Mouse (Mus musculus) ovary, adult 18-20 months (tissue): ENCODE results near the gene Degs1.

Experiments
- DNase-seq: peaks from one replicate; pipeline ENCODE4 v3.0.0; 2022; ENCODE audit warnings: low spot score, mixed read lengths

The Degs1 gene

GRCm38 (mm10) chr1:182280577-182280976, 2.0 kb downstream of the Degs1 start:
- DNase-seq, result no peak

- DNase-seq, result no peak
Observed at GRCm38 (mm10) chr1:182280046-182280445, 2.6 kb downstream of the Degs1 start.

- DNase-seq, result no peak
Observed at GRCm38 (mm10) chr1:182279436-182279835, 3.2 kb downstream of the Degs1 start.

- DNase-seq, result no peak
Observed at GRCm38 (mm10) chr1:182275109-182275508, 7.5 kb downstream of the Degs1 start.

- DNase-seq, result no peak
Observed at GRCm38 (mm10) chr1:182271632-182272031, 11.0 kb downstream of the Degs1 start.

GRCm38 (mm10) chr1:182271130-182271529, 11.5 kb downstream of the Degs1 start:
- no peak for DNase-seq

GRCm38 (mm10) chr1:182268317-182268716, 14.3 kb downstream of the Degs1 start:
- no peak for DNase-seq

GRCm38 (mm10) chr1:182266028-182266525, 16.5 kb downstream of the Degs1 start:
- DNase-seq, result no peak

- peak; percentile 10 for DNase-seq
Observed at GRCm38 (mm10) chr1:182256041-182256680, 26.4 kb downstream of the Degs1 start.

GRCm38 (mm10) chr1:182255031-182255430, 27.6 kb downstream of the Degs1 start:
- DNase-seq, result no peak

- no peak for DNase-seq
Observed at GRCm38 (mm10) chr1:182254618-182255017, 28.0 kb downstream of the Degs1 start.

- DNase-seq, result no peak
Observed at GRCm38 (mm10) chr1:182253756-182254534, 28.7 kb downstream of the Degs1 start.

GRCm38 (mm10) chr1:182252534-182253171, 30.0 kb downstream of the Degs1 start:
- no peak for DNase-seq

GRCm38 (mm10) chr1:182250734-182251133, 31.9 kb downstream of the Degs1 start:
- no peak for DNase-seq

GRCm38 (mm10) chr1:182249298-182249697, 33.3 kb downstream of the Degs1 start:
- no peak for DNase-seq

GRCm38 (mm10) chr1:182245003-182245402, 37.6 kb downstream of the Degs1 start:
- no peak for DNase-seq

- no peak for DNase-seq
Observed at GRCm38 (mm10) chr1:182238056-182238703, 44.4 kb downstream of the Degs1 start.

- no peak for DNase-seq
Observed at GRCm38 (mm10) chr1:182237386-182237785, 45.2 kb downstream of the Degs1 start.

- DNase-seq, result no peak
Observed at GRCm38 (mm10) chr1:182235174-182235573, 47.4 kb downstream of the Degs1 start.

- no peak for DNase-seq
Observed at GRCm38 (mm10) chr1:182229381-182229780, 53.2 kb downstream of the Degs1 start.

GRCm38 (mm10) chr1:182227141-182227963, 55.3 kb downstream of the Degs1 start:
- DNase-seq, result no peak
